Mouse (Mus musculus): ENCODE data around the gene Samd15. TPM values are rescaled to one million over a fixed set of nuclear protein-coding genes. Genes with fewer than 3 reads are reported as not detected.
"Not testable (repeated sequence)": the region's sequence is repeated elsewhere in the genome, so short reads cannot be mapped to it uniquely, and the experiment has no call there.

The Samd15 gene
- polyA plus RNA-seq, 1 experiment from 2014 or later, result 1.2 TPM

DNA sequence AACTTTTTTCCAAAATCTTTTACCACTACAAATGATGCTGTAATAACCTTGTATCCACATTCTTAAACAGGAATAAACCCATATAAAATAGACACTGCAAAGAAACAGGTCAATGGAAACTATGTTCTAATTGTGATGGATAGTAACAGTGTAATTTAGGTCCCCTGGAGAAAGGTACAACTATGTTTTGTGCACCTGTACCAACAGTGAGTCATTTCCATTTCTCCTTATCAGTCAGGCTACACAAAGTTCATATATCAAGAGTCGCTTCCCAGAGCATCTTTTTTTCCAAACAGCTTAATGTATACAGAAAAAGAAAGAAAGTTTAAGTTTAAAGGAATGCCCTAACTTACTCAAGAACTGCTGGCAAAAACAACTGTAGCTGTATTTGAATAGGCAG lies 4.5 kb upstream of the Samd15 start:
- Histone ChIP-seq H3K27ac (ENCODE audit: low read length) (no peak overlapping the region), H3K36me3 (ENCODE audit: insufficient read depth, low read length) (no peaks in the 10 kb centered on the region), H3K9me3 (ENCODE audit: low read length) (no peaks in the 10 kb centered on the region), H3K4me2 (replicated peaks; ENCODE audit: low read depth, low read length) (no peak overlapping the region), H3K27me3 (ENCODE audit: insufficient read depth, low read length) (no peaks in the 10 kb centered on the region), H3K4me1 (ENCODE audit: insufficient read depth, low read length) (peaks cover 7% of the 10 kb centered on the region), H3K4me3 (ENCODE audit: low read length) (no peak overlapping the region), H3K9ac (replicated peaks; ENCODE audit: low read length) (no peak overlapping the region)
- 84% methylated on average over 1 of the region's 1 CpGs for WGBS
- ATAC-seq (ENCODE audit: low FRiP score, low TSS enrichment), result no peak

DNA sequence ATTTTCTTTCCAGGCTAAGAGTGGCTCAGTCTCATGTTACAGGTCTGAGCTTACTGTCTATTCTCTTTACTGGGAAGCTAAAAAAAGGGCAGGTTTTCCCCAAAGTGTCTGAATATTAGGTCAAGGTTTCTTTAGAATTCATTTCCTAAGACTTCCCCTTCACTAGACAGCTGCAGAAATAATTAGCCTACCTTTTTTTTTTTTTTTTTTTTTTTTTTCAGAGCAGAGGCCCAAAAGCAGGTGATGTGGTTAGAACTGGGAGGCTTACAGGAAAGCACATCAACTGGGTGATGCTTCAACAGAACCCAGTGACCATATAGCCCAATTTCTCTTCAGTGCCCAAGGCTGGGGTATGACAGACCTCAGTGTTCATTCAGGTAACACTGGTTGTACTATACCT lies 3.2 kb upstream of the Samd15 start:
- Histone ChIP-seq H3K4me3 (ENCODE audit: low read length) (no peak overlapping the region), H3K36me3 (ENCODE audit: insufficient read depth, low read length) (no peaks in the 10 kb centered on the region), H3K4me1 (ENCODE audit: insufficient read depth, low read length) (peaks cover 7% of the 10 kb centered on the region), H3K9me3 (ENCODE audit: low read length) (no peaks in the 10 kb centered on the region), H3K27me3 (ENCODE audit: insufficient read depth, low read length) (no peaks in the 10 kb centered on the region), H3K27ac (ENCODE audit: low read length) (no peak overlapping the region), H3K4me2 (replicated peaks; ENCODE audit: low read depth, low read length) (no peak overlapping the region), H3K9ac (replicated peaks; ENCODE audit: low read length) (no peak overlapping the region)
- ATAC-seq (ENCODE audit: low FRiP score, low TSS enrichment), result no peak

DNA sequence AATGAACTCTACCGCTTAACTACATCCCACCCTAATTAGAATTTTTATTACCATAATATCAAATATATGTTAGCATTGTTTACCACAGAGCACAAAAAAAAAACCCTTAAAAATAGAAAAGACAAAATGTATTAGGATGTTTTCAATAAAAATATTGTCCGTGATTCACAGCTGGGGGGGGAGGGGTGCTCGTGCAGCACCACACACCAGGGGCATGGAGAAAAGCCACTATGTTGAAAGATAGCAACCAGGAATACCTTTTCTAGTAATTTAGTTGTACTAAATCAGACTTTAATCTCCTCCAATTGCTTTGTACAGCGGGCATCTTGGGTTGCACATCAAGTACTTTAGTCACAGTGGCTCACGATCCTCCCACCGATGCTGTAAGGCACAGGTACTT lies 731 bp upstream of the Samd15 start:
- peak overlapping the region; percentile 81 for H3K4me3 ChIP-seq (ENCODE audit: low read length)

DNA sequence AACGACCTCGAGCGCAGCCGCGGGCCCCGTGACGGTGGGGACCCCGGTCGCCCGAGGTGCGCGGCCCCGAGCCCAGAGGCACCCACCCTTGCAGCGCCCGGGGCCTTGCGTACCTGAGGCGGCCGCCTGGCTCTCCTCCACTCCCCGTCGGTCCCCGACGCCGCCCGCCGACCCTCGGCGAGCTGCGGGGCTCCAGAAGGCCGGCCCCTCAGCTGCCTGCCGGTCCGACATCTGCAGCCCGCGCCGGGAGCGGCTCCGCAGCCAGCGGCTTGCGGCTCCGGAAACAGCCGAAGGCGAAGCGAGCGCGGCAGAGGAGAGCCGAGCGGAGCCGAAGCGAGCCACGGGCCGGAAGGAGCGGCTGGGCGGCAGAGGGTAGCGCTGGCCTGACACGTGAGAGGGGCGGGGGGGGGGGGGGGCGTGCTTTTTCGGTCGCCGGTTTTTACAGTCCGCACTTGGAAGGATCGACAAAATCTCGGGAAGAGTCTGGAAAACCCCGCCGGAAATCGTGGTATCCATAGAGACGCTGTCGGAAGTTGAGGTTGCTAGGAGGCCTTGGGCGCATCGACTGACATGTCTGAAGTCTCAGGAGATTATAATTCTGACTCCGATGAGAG lies 557 bp downstream of the Samd15 start, which contains the start of gene Tmed8:
Tmed8 (minus strand) TSS at position 482 of the 614 bp plus-strand sequence.
- no peaks in the 10 kb centered on the region for H3K36me3 ChIP-seq (ENCODE audit: insufficient read depth, low read length)
- H3K9ac ChIP-seq (replicated peaks; ENCODE audit: low read length), result peak within 1 kb of the TSS; percentile 89
- ATAC-seq (ENCODE audit: low FRiP score, low TSS enrichment), result peak; percentile 97
- WGBS, result under 1% methylated on average over 64 of the region's 70 CpGs
- no peaks in the 10 kb centered on the region for H3K9me3 ChIP-seq (ENCODE audit: low read length)
- H3K4me2 ChIP-seq (replicated peaks; ENCODE audit: low read depth, low read length), result peak within 1 kb of the TSS; percentile 77
- H3K27me3 ChIP-seq (ENCODE audit: insufficient read depth, low read length), result no peaks in the 10 kb centered on the region
- peak within 1 kb of the TSS; percentile 81 for H3K4me3 ChIP-seq (ENCODE audit: low read length)
- peaks cover 7% of the 10 kb centered on the region for H3K4me1 ChIP-seq (ENCODE audit: insufficient read depth, low read length)
- H3K27ac ChIP-seq (ENCODE audit: low read length), result peak within 1 kb of the TSS; percentile 61; the same call in 1 of the 2 replicates

More for the DNA sequence above, 731 bp upstream of the Samd15 start:
- Histone ChIP-seq H3K9ac (replicated peaks; ENCODE audit: low read length) (peak overlapping the region; percentile 89; the same call in 1 of the 2 replicates), H3K4me2 (replicated peaks; ENCODE audit: low read depth, low read length) (peak overlapping the region; percentile 77), H3K27me3 (ENCODE audit: insufficient read depth, low read length) (no peaks in the 10 kb centered on the region), H3K9me3 (ENCODE audit: low read length) (no peaks in the 10 kb centered on the region), H3K27ac (ENCODE audit: low read length) (no peak overlapping the region), H3K36me3 (ENCODE audit: insufficient read depth, low read length) (no peaks in the 10 kb centered on the region), H3K4me1 (ENCODE audit: insufficient read depth, low read length) (peaks cover 7% of the 10 kb centered on the region)
- 49% methylated on average over 6 of the region's 6 CpGs for WGBS
- no peak for ATAC-seq (ENCODE audit: low FRiP score, low TSS enrichment)

DNA sequence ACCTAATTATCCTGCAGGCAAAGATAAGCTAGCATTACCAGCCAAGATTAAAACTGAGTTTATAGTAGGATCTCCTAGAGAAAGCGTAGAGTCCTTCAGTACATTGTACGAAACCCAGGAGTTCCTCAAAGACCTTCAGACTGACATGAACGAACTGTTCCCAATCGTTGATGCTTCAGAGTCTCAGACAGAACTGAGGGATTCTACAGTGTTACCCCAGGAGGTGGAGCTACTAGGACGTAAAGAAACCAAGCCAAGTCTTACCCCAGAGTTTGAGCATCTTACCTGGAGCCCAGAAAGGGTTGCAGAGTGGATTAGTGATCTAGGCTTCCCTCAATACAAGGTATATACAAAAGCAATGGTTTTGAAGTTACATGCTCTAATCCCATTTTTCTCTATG lies 2.2 kb downstream of the Samd15 start:
- Histone ChIP-seq H3K4me3 (ENCODE audit: low read length) (no peak overlapping the region), H3K4me2 (replicated peaks; ENCODE audit: low read depth, low read length) (no peak overlapping the region), H3K27ac (ENCODE audit: low read length) (no peak overlapping the region), H3K9ac (replicated peaks; ENCODE audit: low read length) (no peak overlapping the region), H3K9me3 (ENCODE audit: low read length) (no peaks in the 10 kb centered on the region), H3K36me3 (ENCODE audit: insufficient read depth, low read length) (no peaks in the 10 kb centered on the region), H3K4me1 (ENCODE audit: insufficient read depth, low read length) (peaks cover 7% of the 10 kb centered on the region), H3K27me3 (ENCODE audit: insufficient read depth, low read length) (no peaks in the 10 kb centered on the region)
- ATAC-seq (ENCODE audit: low FRiP score, low TSS enrichment), result no peak
- WGBS, result 73% methylated on average over 5 of the region's 5 CpGs

DNA sequence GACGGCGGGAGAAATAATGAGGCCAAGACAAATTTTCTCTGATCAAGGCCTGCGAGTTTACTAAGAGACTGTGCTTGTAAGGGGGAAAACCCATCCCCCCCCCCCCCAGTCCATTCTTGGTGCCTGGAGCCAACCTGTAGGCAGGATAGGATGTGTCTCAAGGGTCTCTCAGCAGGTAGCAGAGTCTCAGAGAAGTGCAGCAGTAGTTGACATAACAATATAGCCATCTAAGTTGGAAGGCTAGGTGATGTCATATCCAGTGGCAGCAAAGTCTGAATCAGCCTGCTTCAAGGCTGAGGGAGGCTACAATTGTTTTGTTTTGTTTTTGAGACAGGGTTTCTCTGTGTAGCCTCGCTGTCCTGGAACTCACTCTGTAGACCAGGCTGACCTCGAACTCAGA lies 6.3 kb downstream of the Samd15 start:
- 89% methylated on average over 5 of the region's 5 CpGs for WGBS
- H3K4me2 ChIP-seq (replicated peaks; ENCODE audit: low read depth, low read length); H3K9ac ChIP-seq (replicated peaks; ENCODE audit: low read length); ATAC-seq (ENCODE audit: low FRiP score, low TSS enrichment); H3K27ac ChIP-seq (ENCODE audit: low read length); H3K9me3 ChIP-seq (ENCODE audit: low read length); H3K36me3 ChIP-seq (ENCODE audit: insufficient read depth, low read length); H3K4me1 ChIP-seq (ENCODE audit: insufficient read depth, low read length); H3K27me3 ChIP-seq (ENCODE audit: insufficient read depth, low read length); H3K4me3 ChIP-seq (ENCODE audit: low read length): not testable (repeated sequence)

DNA sequence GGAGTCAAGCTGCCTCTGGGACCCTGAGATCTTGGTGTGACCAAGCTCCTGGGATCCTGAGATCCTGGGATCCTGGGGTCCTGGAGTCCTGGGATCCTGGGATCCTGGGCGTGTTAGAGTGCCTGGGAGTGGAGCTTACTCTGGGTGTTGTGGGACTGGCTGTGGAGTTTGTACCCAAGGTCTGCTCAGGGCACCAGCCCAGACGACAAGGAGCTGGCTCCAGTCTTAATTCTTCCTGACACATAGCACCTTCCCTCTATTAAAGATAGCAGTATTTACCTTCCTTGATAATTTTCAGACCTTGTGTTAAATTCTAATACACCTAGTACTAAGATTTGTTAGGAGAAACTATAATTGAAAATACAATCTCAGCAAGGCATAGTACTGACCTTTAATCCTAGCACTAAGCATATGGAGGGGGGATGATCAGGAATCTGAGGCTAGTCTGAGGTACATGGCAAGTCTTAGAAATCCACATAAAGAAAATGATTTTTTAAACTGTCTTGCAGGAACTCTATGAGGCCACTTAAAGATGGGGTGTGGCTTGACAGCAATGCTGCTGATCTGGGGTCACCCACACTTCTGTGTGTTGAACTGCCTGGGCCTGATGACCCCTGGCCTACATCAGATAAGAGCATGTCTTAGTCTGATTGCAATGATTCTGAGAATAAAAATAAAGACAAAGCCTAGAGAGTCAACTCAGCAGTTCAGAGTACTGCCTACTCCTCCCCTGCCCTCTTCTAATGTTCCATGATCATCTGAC lies 13.5 kb downstream of the Samd15 start:
- Histone ChIP-seq H3K36me3 (ENCODE audit: insufficient read depth, low read length) (no peaks in the 10 kb centered on the region), H3K27ac (ENCODE audit: low read length) (no peak overlapping the region), H3K4me1 (ENCODE audit: insufficient read depth, low read length) (no peaks in the 10 kb centered on the region), H3K9me3 (ENCODE audit: low read length) (no peaks in the 10 kb centered on the region), H3K27me3 (ENCODE audit: insufficient read depth, low read length) (no peaks in the 10 kb centered on the region), H3K9ac (replicated peaks; ENCODE audit: low read length) (no peak overlapping the region), H3K4me2 (replicated peaks; ENCODE audit: low read depth, low read length) (no peak overlapping the region), H3K4me3 (ENCODE audit: low read length) (no peak overlapping the region)
- no peak for ATAC-seq (ENCODE audit: low FRiP score, low TSS enrichment)
- 62% methylated on average over 2 of the region's 2 CpGs for WGBS

DNA sequence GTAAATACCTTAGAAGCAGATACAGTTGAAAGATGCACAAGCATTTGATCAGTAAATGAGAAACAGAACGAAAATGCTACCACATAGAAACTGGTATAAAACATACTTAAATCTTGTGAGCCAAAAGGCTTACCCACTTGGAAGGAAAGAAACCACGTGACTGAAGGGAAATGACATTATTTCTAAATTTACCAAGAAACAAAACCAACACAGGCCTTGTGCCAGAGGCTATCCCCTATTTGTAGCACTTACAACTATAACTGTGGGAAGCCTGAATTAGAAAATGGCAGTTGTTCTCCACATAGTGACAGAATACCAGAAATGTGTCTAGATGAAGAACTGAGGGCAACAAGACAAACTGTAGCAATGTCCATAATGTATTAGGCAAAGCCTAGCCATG lies 16.5 kb downstream of the Samd15 start:
- Histone ChIP-seq H3K27ac (ENCODE audit: low read length) (no peak overlapping the region), H3K9ac (replicated peaks; ENCODE audit: low read length) (no peak overlapping the region), H3K9me3 (ENCODE audit: low read length) (no peaks in the 10 kb centered on the region), H3K4me2 (replicated peaks; ENCODE audit: low read depth, low read length) (no peak overlapping the region), H3K36me3 (ENCODE audit: insufficient read depth, low read length) (no peaks in the 10 kb centered on the region), H3K4me3 (ENCODE audit: low read length) (no peak overlapping the region), H3K4me1 (ENCODE audit: insufficient read depth, low read length) (no peaks in the 10 kb centered on the region), H3K27me3 (ENCODE audit: insufficient read depth, low read length) (no peaks in the 10 kb centered on the region)
- WGBS, result 68% methylated on average over 2 of the region's 2 CpGs
- ATAC-seq (ENCODE audit: low FRiP score, low TSS enrichment), result no peak

DNA sequence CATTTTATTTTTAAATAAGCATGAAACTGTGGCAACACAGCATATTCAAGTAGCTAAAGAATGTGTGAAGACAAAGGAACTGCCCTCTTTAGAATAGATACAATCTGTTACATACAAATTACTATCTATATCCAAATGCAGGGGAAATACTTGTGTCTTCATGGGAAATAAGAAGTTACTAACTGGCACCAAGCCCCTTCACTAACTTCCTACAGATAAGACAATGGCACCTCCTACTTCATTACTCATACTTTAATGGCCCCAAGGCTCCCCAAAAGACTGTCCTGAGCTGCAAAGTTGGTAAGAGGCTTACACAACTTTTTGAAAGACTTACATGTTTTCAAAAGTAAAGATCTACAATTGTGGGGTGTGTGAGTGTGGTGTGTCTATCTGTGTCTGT lies 18.1 kb downstream of the Samd15 start:
- ATAC-seq (ENCODE audit: low FRiP score, low TSS enrichment), result no peak
- Histone ChIP-seq H3K4me2 (replicated peaks; ENCODE audit: low read depth, low read length) (no peak overlapping the region), H3K27me3 (ENCODE audit: insufficient read depth, low read length) (no peaks in the 10 kb centered on the region), H3K4me3 (ENCODE audit: low read length) (no peak overlapping the region), H3K4me1 (ENCODE audit: insufficient read depth, low read length) (no peaks in the 10 kb centered on the region), H3K27ac (ENCODE audit: low read length) (no peak overlapping the region), H3K9ac (replicated peaks; ENCODE audit: low read length) (no peak overlapping the region), H3K36me3 (ENCODE audit: insufficient read depth, low read length) (no peaks in the 10 kb centered on the region), H3K9me3 (ENCODE audit: low read length) (no peaks in the 10 kb centered on the region)

DNA sequence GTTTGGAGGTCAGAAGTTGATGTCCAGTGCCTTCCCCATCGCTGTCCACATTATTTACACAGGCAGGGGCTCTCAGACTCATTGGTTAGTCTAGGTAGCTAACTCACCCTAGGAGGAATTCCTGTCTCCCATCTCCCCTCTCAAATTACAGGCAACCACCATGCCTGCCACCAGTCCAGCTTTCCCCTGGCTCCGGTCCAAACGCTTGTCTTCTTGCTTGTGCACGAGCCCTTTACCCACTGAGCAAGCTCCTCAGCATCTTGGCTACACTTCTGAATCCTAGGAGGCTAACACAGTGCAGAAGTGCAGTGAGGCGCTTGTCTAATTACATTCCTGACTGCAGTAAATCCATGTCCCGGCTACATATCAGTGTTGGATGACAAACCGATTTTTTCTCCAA lies 19.8 kb downstream of the Samd15 start:
- whole genome bisulfite sequencing, result 45% methylated on average over 7 of the region's 7 CpGs
- H3K4me2 ChIP-seq (replicated peaks; ENCODE audit: low read depth, low read length), result no peak overlapping the region
- H3K4me3 ChIP-seq (ENCODE audit: low read length), result no peak overlapping the region
- no peaks in the 10 kb centered on the region for H3K27me3 ChIP-seq (ENCODE audit: insufficient read depth, low read length)
- no peaks in the 10 kb centered on the region for H3K36me3 ChIP-seq (ENCODE audit: insufficient read depth, low read length)
- H3K9ac ChIP-seq (replicated peaks; ENCODE audit: low read length), result no peak overlapping the region
- no peaks in the 10 kb centered on the region for H3K4me1 ChIP-seq (ENCODE audit: insufficient read depth, low read length)
- ATAC-seq (ENCODE audit: low FRiP score, low TSS enrichment), result no peak
- no peak overlapping the region for H3K27ac ChIP-seq (ENCODE audit: low read length)
- H3K9me3 ChIP-seq (ENCODE audit: low read length), result no peaks in the 10 kb centered on the region

Measured in kidney, embryonic 16.5 days (tissue).